Mouse (Mus musculus): ENCODE data around the gene Olfr319.
"Not testable (repeated sequence)": the region's sequence is repeated elsewhere in the genome, so short reads cannot be mapped to it uniquely, and the experiment has no call there.

The Olfr319 gene

DNA sequence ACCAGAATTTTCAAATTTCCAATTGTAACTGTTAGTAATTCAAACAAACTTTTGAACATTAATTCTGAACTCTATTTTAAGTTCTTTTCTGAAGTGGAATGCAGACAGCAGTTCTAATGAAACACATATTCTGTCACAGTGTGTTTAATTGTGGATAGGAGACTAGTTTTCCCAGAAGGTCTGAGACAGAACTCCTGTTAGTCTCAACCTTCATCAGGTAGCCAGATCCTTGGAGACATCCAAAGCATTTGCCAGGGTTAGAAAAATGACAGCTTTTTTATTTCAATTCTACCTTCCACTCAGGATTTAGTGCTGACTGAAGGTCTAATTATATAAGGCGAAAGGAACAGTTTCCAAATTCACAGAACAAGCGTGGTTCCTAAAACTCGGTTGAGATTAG is at the start of gene Olfr319:
Olfr319 (plus strand) TSS at position 301 of the 400 bp plus-strand sequence.
- no peak for DNase-seq (ENCODE audit: low spot score in 2 of 2)

DNA sequence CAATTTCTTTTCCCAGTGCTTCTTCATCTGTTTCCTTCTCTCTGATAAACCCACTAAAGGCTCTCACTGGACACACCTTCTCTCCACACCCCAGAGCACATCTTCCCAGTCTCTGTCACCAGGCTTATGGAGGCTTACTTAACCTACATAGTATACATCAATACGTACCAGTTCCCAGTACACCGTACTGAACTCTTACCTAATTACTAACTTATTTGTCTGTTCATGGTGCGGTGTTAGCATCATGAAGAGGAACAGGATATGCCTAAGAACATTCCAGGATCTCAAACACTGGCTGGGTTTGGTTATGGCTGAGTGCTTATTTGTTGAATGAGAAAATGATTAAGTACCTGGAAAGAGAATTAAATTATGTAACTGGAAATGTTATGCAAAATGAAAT is 43.8 kb upstream of the Olfr319 start:
- DNase-seq (ENCODE audit: low spot score in 2 of 2): no peak

DNA sequence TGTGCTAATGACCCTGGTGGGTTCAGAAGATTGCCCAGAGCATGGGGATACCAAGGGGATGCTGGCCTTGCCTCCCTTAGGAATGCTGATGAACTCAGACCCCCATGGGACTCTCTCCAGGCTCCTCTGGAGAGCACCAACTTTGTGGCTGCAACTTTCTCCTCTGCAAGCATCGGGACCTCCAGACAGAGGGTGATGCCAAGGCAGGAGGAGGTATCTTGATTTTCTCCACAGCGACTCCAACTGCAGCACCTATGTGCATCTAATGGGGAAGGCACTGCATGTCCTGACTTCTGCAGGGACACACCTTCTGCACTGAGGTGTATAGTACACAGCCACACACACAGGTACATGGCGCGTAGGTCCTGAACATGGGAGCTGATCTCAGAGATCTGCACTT is 40.4 kb upstream of the Olfr319 start, which contains the start of gene Olfr322:
Olfr322 (plus strand) TSS at position 187 of the 400 bp plus-strand sequence.
- DNase-seq (ENCODE audit: low spot score in 2 of 2): no peak

GRCm38 (mm10) chr11:58669252-58669651 is 29.7 kb upstream of the Olfr319 start:
- DNase-seq (ENCODE audit: low spot score in 2 of 2): no peak

DNA sequence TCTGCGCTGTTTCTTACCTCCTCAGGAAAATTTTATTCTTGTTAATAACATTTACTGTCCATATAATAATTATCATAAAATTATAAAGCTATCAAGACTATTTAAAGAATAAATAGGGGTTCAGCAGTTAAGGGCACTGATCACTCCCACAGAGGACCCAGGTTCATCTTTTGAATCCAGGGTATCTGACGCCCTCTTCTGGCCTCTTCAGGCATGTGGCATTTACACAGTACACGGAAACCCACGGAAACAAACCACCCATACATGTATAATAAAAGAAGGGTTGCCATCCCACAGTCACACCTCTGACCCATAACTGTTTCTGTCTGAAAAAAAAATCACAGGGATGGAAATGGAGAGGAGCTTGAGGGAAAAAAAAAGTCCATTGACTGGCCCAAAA is 27.1 kb upstream of the Olfr319 start:
- no peak for DNase-seq (ENCODE audit: low spot score in 2 of 2)

DNA sequence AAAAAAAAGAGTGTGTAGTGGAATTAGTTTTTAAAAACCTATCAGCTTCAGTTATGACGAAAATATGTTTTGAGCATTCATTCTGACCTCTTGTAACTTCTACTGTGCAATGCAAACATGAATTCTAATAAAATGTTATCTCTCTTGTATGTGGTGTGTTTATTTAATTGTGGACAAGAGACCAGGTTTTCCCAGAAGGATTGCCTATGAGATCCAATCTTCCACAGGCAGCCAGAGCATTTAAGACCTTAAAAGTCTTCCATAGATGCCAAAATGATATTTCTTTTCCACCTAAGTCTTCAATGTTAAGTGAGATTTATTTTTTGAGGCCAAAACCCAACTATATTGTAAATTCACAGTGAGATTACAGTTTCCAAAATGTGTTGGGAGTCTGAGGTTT is 18.2 kb upstream of the Olfr319 start, which contains the start of gene Olfr320:
Olfr320 (plus strand) TSS at position 301 of the 400 bp plus-strand sequence.
- no peak for DNase-seq (ENCODE audit: low spot score in 2 of 2)

DNA sequence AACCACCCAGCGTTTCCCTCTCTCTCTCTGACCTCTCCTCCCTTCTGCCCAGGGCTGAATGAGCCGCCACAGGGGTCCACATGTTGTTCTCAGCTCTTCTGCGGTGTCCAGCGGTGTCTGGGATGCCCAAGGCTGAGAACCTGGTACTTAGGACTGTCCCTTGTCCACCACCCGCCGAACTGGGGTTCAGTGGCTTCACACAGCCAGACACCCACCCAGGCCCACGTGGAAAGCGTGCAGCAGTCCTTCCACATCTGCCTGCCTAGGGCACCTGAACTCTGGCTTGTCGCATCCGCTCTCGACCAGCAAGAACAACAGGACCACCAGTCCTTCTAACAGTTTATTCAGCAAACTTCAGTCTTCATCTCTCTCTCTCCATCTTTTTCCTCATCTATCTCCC is 10.1 kb downstream of the Olfr319 start:
- no peak for DNase-seq (ENCODE audit: low spot score in 2 of 2)

GRCm38 (mm10) chr11:58717723-58718122 is 18.8 kb downstream of the Olfr319 start:
- not testable (repeated sequence) for DNase-seq (ENCODE audit: low spot score in 2 of 2)

DNA sequence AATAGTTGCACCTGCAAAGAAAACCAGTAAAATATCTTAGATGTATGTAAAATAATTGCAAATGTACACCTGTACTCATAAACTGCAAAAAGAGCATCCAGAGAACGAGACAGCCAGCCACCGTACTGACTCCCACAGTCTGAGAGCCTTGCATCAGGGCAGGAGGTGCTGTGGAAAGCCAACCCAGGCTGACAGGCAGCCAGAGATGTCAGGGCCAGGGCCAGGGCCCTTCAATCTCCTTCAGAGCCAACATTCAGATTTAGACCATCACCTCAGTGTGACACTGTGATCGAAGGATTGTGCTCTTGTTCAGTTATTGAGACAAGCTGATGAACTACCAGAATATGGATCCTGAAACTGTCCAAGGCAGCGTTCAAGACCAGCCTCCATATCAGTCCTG is 20.7 kb downstream of the Olfr319 start:
- DNase-seq (ENCODE audit: low spot score in 2 of 2): no peak

DNA sequence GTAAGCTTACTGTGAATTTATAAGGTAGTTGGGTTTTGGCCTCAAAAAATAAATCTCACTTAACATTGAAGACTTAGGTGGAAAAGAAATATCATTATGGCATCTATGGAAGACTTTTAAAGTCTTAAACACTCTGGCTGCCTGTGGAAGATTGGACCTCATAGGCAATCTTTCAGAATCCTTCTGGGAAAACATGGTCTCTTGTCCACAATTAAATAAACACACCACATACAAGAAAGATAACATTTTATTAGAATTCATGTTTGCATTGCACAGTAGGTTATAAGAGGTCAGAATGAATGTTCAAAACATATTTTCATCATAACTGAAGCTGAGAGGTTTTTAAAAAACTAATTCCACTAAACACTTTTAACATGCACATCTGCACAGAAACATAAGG is 25.0 kb downstream of the Olfr319 start, which contains the start of gene Olfr318:
Olfr318 (minus strand) TSS at position 101 of the 400 bp plus-strand sequence.
- DNase-seq (ENCODE audit: low spot score in 2 of 2): no peak

GRCm38 (mm10) chr11:58727896-58728650 is 29.1 kb downstream of the Olfr319 start:
- DNase-seq (ENCODE audit: low spot score in 2 of 2): not testable (repeated sequence)

DNA sequence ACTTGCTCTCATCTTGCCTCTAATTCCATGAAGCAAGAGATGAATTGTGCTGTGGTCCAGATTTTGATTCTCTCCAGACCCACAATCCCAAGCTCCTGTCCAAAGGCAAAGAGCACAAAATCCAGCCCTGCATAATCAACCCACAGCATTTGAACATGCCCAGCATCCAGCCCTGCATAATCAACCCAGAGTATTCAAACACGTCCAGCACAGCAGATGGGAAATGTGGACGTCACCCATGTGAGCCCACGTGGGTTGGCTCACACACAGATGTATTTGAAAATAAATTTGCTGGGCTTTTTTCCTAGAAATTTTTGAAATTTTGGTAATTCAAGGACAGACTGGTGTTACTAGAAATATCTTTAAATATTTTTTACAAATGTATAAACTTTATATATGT is 34.4 kb downstream of the Olfr319 start:
- peak; percentile 15 to 59 for DNase-seq (ENCODE audit: low spot score in 2 of 2)

DNA sequence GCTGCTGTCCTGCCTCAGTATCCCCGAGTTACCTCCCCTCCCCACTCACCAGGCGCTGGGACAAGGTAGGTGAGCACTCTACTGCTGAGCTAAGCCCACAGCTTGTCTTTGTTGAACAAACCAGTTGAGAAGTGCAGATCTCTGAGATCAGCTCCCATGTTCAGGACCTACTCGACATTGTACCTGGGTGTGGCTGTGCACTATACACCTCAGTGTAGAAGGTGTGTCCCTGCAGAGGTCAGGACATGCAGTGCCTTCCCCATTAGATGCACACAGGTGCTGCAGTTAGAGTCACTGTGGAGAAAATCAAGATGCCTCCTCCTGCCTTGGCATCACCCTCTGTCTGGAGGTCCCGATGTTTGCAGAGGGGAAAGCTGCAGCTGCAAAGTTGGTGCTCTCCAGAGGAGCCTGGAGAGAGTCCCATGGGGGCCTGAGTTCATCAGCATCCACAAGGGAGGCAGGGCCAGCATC is 39.9 kb downstream of the Olfr319 start, which contains the start of gene Olfr317:
Olfr317 (minus strand) TSS at position 421 of the 471 bp plus-strand sequence.
- no peak for DNase-seq (ENCODE audit: low spot score in 2 of 2)

DNA sequence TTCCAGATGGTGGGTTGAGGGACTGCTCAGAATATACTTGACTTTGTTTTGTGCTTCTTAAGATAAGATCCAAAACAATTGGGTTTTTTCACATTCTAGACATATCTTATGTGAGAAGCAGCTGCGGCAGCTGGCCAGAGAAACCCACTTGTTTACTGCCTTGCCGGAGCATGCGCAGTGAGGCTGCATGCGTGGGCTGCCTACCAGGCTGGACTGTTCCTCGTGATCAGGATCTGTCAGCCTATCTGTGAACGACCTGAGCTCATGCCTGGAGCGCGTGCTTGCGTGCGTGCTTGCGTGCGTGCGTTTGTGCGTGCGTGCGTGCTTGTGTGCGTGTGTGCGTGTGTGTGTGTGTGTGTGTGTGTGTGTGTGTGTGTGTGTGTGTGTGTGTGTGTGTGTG is 52.1 kb downstream of the Olfr319 start:
- peak; percentile 49 to 73 for DNase-seq (ENCODE audit: low spot score in 2 of 2)

DNA sequence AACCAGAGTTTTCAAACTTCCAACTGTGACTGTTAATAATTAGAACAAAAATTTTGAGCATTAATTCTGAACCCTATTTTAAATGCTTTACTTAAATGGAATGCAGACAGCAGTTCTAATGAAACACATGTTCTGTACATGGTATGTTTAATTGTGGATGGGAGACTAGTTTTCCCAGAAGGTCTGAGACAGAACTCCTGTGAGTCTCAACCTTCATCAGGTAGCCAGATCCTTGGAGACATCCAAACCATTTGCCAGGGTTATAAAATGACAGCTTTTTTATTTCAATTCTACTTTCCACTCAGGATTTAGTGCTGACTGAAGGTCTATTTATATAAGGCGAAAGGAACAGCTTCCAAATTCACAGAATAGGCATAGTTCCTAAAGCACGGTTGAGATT is 53.5 kb downstream of the Olfr319 start, which contains the start of gene Olfr316:
Olfr316 (plus strand) TSS at position 301 of the 400 bp plus-strand sequence.
- no peak for DNase-seq (ENCODE audit: low spot score in 2 of 2)
